Mouse (Mus musculus) liver, adult 2 months (tissue): ENCODE measurements at regions not wholly inside any gene's neighbourhood (a gene's known extent, or its start where the extent isn't known, plus 50 kb on each side); places are given as distances from the start of the nearest gene placed in this dataset.

Source experiments
- DNase-seq: peaks from one replicate; pipeline ENCODE4 v3.0.0-alpha.2; 2011; ENCODE audit warnings: low read depth, low spot score; ENCODE audit errors: extremely low read depth
- H3K27ac ChIP-seq: fragments of 200-500 bp; replicated peaks from 2 replicates; pipeline ENCODE4 v1.5.1; 2012; ENCODE audit warnings: low read depth, mild to moderate bottlenecking, control low read depth, inconsistent platforms, low read length; ENCODE audit not compliant: insufficient read depth
- H3K27me3 ChIP-seq: fragments of 200-500 bp; 2 replicates; pipeline ENCODE4 v1.6.1; 2012; ENCODE audit warnings: mild to moderate bottlenecking, moderate library complexity, low read length, inconsistent platforms; ENCODE audit not compliant: control insufficient read depth, insufficient read depth
- H3K36me3 ChIP-seq: fragments of 200-500 bp; 2 replicates; pipeline ENCODE4 v1.6.1; 2012; ENCODE audit warnings: low read length, inconsistent platforms; ENCODE audit not compliant: control insufficient read depth, insufficient read depth
- H3K4me1 ChIP-seq: fragments of 200-500 bp; 2 replicates; pipeline ENCODE4 v1.6.1; 2011; ENCODE audit warnings: low read length; ENCODE audit not compliant: control insufficient read depth, insufficient read depth
- H3K4me3 ChIP-seq: fragments of 200-500 bp; 2 replicates; pipeline ENCODE4 v1.5.1; 2011; ENCODE audit warnings: low read depth, mild to moderate bottlenecking, control low read depth, low read length, moderate library complexity; ENCODE audit not compliant: insufficient read depth
- H3K79me2 ChIP-seq: fragments of 200-500 bp; 2 replicates; pipeline ENCODE4 v1.6.1; 2012; ENCODE audit warnings: inconsistent platforms, mild to moderate bottlenecking, low read length, moderate library complexity; ENCODE audit not compliant: control insufficient read depth, insufficient read depth
- H3K9ac ChIP-seq: fragments of 200-500 bp; 2 replicates; pipeline ENCODE4 v1.6.1; 2012; ENCODE audit warnings: low read depth, mild to moderate bottlenecking, control low read depth, inconsistent platforms, low read length
- CTCF ChIP-seq: fragments of 200-500 bp; IDR thresholded peaks from 2 replicates; pipeline ENCODE4 v1.5.1; 2011; ENCODE audit warnings: low read depth, low read length, control low read depth
- POLR2A ChIP-seq: fragments of 200-500 bp; IDR thresholded peaks from 2 replicates; pipeline ENCODE4 v1.6.1; 2011; ENCODE audit warnings: low read length, control low read depth; ENCODE audit not compliant: insufficient read depth; ENCODE audit errors: extremely low read depth
- WGBS: fragments of 180-500 bp; shearing (Covaris S2); methylation state at CpG from one replicate; pipeline ENCODE4 v1.1.7; 2018; 5-methylcytosine and 5-hydroxymethylcytosine counted together

GRCm38 (mm10) chr11:84692638-84693037, 126.7 kb downstream of the Mrm1 start:
- TF ChIP-seq POLR2A (no peak), CTCF (no peak)
- Histone ChIP-seq H3K36me3 (no peaks in the 10 kb centered on the region), H3K27me3 (no peaks in the 10 kb centered on the region), H3K4me1 (no peaks in the 10 kb centered on the region), H3K4me3 (no peak overlapping the region), H3K79me2 (no peaks in the 10 kb centered on the region), H3K27ac (no peak overlapping the region), H3K9ac (no peak overlapping the region)
- 14% methylated on average over 10 of the region's 10 CpGs for WGBS
- DNase-seq: no peak

- Histone ChIP-seq H3K9ac (no peak overlapping the region), H3K79me2 (no peaks in the 10 kb centered on the region), H3K4me1 (no peaks in the 10 kb centered on the region), H3K27ac (no peak overlapping the region), H3K36me3 (no peaks in the 10 kb centered on the region), H3K4me3 (no peak overlapping the region), H3K27me3 (no peaks in the 10 kb centered on the region)
- DNase-seq: no peak
- TF ChIP-seq POLR2A: no peak
- TF ChIP-seq CTCF: no peak
- 83% methylated on average over 3 of the region's 3 CpGs for WGBS
Observed at GRCm38 (mm10) chr11:84691410-84692148, 127.7 kb downstream of the Mrm1 start.

GRCm38 (mm10) chr11:84686473-84686872, 132.8 kb downstream of the Mrm1 start:
- no peak overlapping the region for H3K9ac ChIP-seq
- H3K79me2 ChIP-seq: no peaks in the 10 kb centered on the region
- no peaks in the 10 kb centered on the region for H3K36me3 ChIP-seq
- TF ChIP-seq POLR2A (no peak), CTCF (no peak)
- H3K4me1 ChIP-seq: peaks cover 6% of the 10 kb centered on the region; the same call in 1 of the 2 replicates
- DNase-seq: no peak
- no peak overlapping the region for H3K27ac ChIP-seq
- H3K4me3 ChIP-seq: no peak overlapping the region
- WGBS: 91% methylated on average over 9 of the region's 9 CpGs
- no peaks in the 10 kb centered on the region for H3K27me3 ChIP-seq

- 87% methylated on average over 3 of the region's 3 CpGs for WGBS
- Histone ChIP-seq H3K4me1 (peaks cover 6% of the 10 kb centered on the region; the same call in 1 of the 2 replicates), H3K27ac (no peak overlapping the region), H3K4me3 (no peak overlapping the region), H3K36me3 (no peaks in the 10 kb centered on the region), H3K27me3 (no peaks in the 10 kb centered on the region), H3K9ac (no peak overlapping the region), H3K79me2 (no peaks in the 10 kb centered on the region)
- DNase-seq: no peak
- no peak for TF ChIP-seq POLR2A
- TF ChIP-seq CTCF: no peak
Observed at GRCm38 (mm10) chr11:84684325-84684724, 135.0 kb downstream of the Mrm1 start.

- Histone ChIP-seq H3K27ac (peak overlapping the region; percentile 45; the same call in 1 of the 2 replicates), H3K79me2 (no peaks in the 10 kb centered on the region), H3K4me1 (peaks cover 6% of the 10 kb centered on the region; the same call in 1 of the 2 replicates), H3K27me3 (no peaks in the 10 kb centered on the region), H3K36me3 (no peaks in the 10 kb centered on the region), H3K9ac (no peak overlapping the region), H3K4me3 (no peak overlapping the region)
- 22% methylated on average over 13 of the region's 13 CpGs for WGBS
- peak; percentile 90 for DNase-seq
- TF ChIP-seq POLR2A (no peak), CTCF (no peak)
Observed at GRCm38 (mm10) chr11:84682931-84683330, 136.4 kb downstream of the Mrm1 start.
